Comparison of ENCODE assay signal across 8 mouse cellular contexts in the genomic region with DNA sequence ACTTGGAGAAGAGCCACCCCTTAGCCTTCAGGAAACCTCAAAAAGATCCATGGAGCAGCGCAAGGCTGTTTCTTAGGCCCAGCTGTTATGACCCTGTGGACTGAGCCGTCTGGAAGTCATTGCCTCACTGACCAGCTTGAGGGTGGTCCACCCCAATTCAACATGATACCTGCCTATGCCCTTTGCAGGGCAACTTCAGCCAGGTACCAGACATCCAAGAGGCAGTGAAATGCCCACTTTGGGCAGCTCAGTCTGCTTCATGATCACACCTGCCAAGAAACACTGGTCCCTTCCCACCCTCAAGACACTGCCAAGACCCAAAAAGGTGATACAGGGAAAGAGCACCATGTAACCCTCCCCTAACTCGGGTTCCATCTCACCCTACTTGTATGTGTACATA. TPM values are rescaled to one million over a fixed set of nuclear protein-coding genes. Genes with fewer than 3 reads are reported as not detected.
DNase-seq lines count a peak whose midpoint lies in the region; ATAC-seq and TF ChIP-seq lines count a peak whose summit lies in the region.

No protein-coding gene starts in this region.

- intact Hi-C loops in heart, postnatal 25 days (cut with DNase I) = loop anchor here (5.0 kb wide), 1 partner anchor 67 kb away; the partner anchor contains the start of gene Hmces

- H3K27ac ChIP-seq in heart, postnatal 0 days (ENCODE audit: low read depth) = no peak overlapping the region
- peak overlapping the region; percentile 87; the same call in 1 of the 2 replicates for H3K27ac ChIP-seq in embryonic facial prominence, embryonic 14.5 days (replicated peaks; ENCODE audit: low read depth, low read length)
- H3K27ac ChIP-seq in hindbrain, postnatal 0 days = peak overlapping the region; percentile 87; the same call in 1 of the 2 replicates
- peak overlapping the region; percentile 95 for H3K27ac ChIP-seq in midbrain, embryonic 15.5 days

- H3K36me3 ChIP-seq in heart, postnatal 0 days (replicated peaks; ENCODE audit: control insufficient read depth, insufficient read depth, low read length) = 0 out of 2 replicates have a peak, but pooled peaks cover 1% of the 10 kb centered on the region
- H3K36me3 ChIP-seq in embryonic facial prominence, embryonic 14.5 days (ENCODE audit: control insufficient read depth, insufficient read depth, low read length) = peaks cover 12% of the 10 kb centered on the region; the same call in 1 of the 2 replicates
- H3K36me3 ChIP-seq in hindbrain, postnatal 0 days (ENCODE audit: insufficient read depth, low read length) = peaks cover 4% of the 10 kb centered on the region; the same call in 1 of the 2 replicates
- peaks cover 10% of the 10 kb centered on the region; the same call in 1 of the 2 replicates for H3K36me3 ChIP-seq in midbrain, embryonic 15.5 days (replicated peaks)

- no peak for DNase-seq in heart, postnatal 0 days (ENCODE audit: low spot score)
- DNase-seq in heart, postnatal 25 days (ENCODE audit: low spot score) = no peak
- DNase-seq in embryonic facial prominence, embryonic 14.5 days (ENCODE audit: low spot score) = no peak
- no peak for DNase-seq in hindbrain, postnatal 0 days (ENCODE audit: low spot score)
- no peak for DNase-seq in right cerebral cortex, postnatal 36 days (ENCODE audit: low spot score in 2 of 2)

- H3K9ac ChIP-seq in heart, postnatal 0 days (replicated peaks; ENCODE audit: low read depth, low read length) = no peak overlapping the region
- H3K9ac ChIP-seq in embryonic facial prominence, embryonic 14.5 days (ENCODE audit: low read depth, low read length) = peak overlapping the region; percentile 81; the same call in 1 of the 2 replicates
- no peak overlapping the region for H3K9ac ChIP-seq in hindbrain, postnatal 0 days (replicated peaks; ENCODE audit: low read length)
- peak overlapping the region; percentile 92; the same call in 1 of the 2 replicates for H3K9ac ChIP-seq in midbrain, embryonic 15.5 days

- no peak overlapping the region for H3K4me3 ChIP-seq in heart, postnatal 0 days (ENCODE audit: low read depth, low read length)
- H3K4me3 ChIP-seq in embryonic facial prominence, embryonic 14.5 days (ENCODE audit: low read depth, low read length) = peak overlapping the region; percentile 77
- H3K4me3 ChIP-seq in hindbrain, postnatal 0 days (ENCODE audit: low read length) = peak overlapping the region; percentile 71; the same call in 1 of the 2 replicates
- H3K4me3 ChIP-seq in midbrain, embryonic 15.5 days = peak overlapping the region; percentile 99

- peak overlapping the region; percentile 97; the same call in 1 of the 2 replicates for H3K4me2 ChIP-seq in heart, postnatal 0 days (ENCODE audit: low read depth, low read length)
- H3K4me2 ChIP-seq in embryonic facial prominence, embryonic 14.5 days (ENCODE audit: low read depth, low read length) = peak overlapping the region; percentile 70
- peak overlapping the region; percentile 85 for H3K4me2 ChIP-seq in hindbrain, postnatal 0 days (ENCODE audit: low read depth, low read length)
- H3K4me2 ChIP-seq in midbrain, embryonic 15.5 days = peak overlapping the region; percentile 86

- no peak for ATAC-seq in heart, postnatal 0 days (ENCODE audit: insufficient read depth, low read depth)
- no peak for ATAC-seq in embryonic facial prominence, embryonic 14.5 days (ENCODE audit: low read depth)
- ATAC-seq in hindbrain, postnatal 0 days = no peak
- ATAC-seq in midbrain, embryonic 15.5 days (replicated peaks) = no peak
- no peak for ATAC-seq in granulocyte monocyte progenitor cell, adult 5-6 weeks (replicated peaks; ENCODE audit: poor library complexity, severe bottlenecking)
- no peak for ATAC-seq in monocyte, adult 5-6 weeks (replicated peaks; ENCODE audit: insufficient number of reproducible peaks, low FRiP score, low TSS enrichment, poor library complexity, severe bottlenecking)

- WGBS in heart, postnatal 0 days = 79% methylated on average over 3 of the region's 3 CpGs
- 72% methylated on average over 3 of the region's 3 CpGs for WGBS in embryonic facial prominence, embryonic 14.5 days
- 68% methylated on average over 3 of the region's 3 CpGs for WGBS in hindbrain, postnatal 0 days
- 73% methylated on average over 3 of the region's 3 CpGs for WGBS in midbrain, embryonic 15.5 days

- peaks cover 17% of the 10 kb centered on the region for H3K4me1 ChIP-seq in heart, postnatal 0 days (ENCODE audit: control insufficient read depth, insufficient read depth)
- H3K4me1 ChIP-seq in embryonic facial prominence, embryonic 14.5 days (ENCODE audit: control insufficient read depth, insufficient read depth, low read length) = peaks cover 8% of the 10 kb centered on the region; the same call in 1 of the 2 replicates
- peaks cover 8% of the 10 kb centered on the region; the same call in 1 of the 2 replicates for H3K4me1 ChIP-seq in hindbrain, postnatal 0 days (ENCODE audit: insufficient read depth, low read length)
- peaks cover 20% of the 10 kb centered on the region for H3K4me1 ChIP-seq in midbrain, embryonic 15.5 days

- TF ChIP-seq EP300 in heart, postnatal 0 days (IDR thresholded peaks at IDR 0.05; ENCODE audit: low read depth) = no peak

- TF ChIP-seq CTCF in heart, postnatal 0 days (IDR thresholded peaks at IDR 0.05; ENCODE audit: low read depth) = no peak
- TF ChIP-seq CTCF in hindbrain, postnatal 0 days (IDR thresholded peaks at IDR 0.05; ENCODE audit: low read depth) = no peak

- peaks cover 6% of the 10 kb centered on the region; the same call in 1 of the 2 replicates for H3K27me3 ChIP-seq in heart, postnatal 0 days (ENCODE audit: control insufficient read depth, insufficient read depth, low read length)
- no peaks in the 10 kb centered on the region for H3K27me3 ChIP-seq in embryonic facial prominence, embryonic 14.5 days (replicated peaks; ENCODE audit: control insufficient read depth, insufficient read depth, low read length)
- H3K27me3 ChIP-seq in hindbrain, postnatal 0 days (ENCODE audit: insufficient read depth, low read length) = no peaks in the 10 kb centered on the region
- H3K27me3 ChIP-seq in midbrain, embryonic 15.5 days (replicated peaks) = no peaks in the 10 kb centered on the region

- H3K9me3 ChIP-seq in heart, postnatal 0 days (replicated peaks; ENCODE audit: control insufficient read depth, low read length) = no peaks in the 10 kb centered on the region
- H3K9me3 ChIP-seq in embryonic facial prominence, embryonic 14.5 days (ENCODE audit: control insufficient read depth, low read length) = no peaks in the 10 kb centered on the region
- H3K9me3 ChIP-seq in hindbrain, postnatal 0 days (ENCODE audit: low read length) = no peaks in the 10 kb centered on the region
- no peaks in the 10 kb centered on the region for H3K9me3 ChIP-seq in midbrain, embryonic 15.5 days

RNA-seq across cellular contexts. Expression of gene H1fx, which starts 1.7 kb away (rescaled TPM):
- total RNA-seq in heart, postnatal 0 days (2014; rRNA removed; ENCODE audit: low replicate concordance) = 2.8 and 31.9 TPM in 2 replicates
- polyA plus RNA-seq in heart, postnatal 0 days (2015; fragmentation: Nextera tagmentation; extraction: Ambion mirVana) = 5.8 and 7.8 TPM in 2 replicates
- total RNA-seq in heart, postnatal 25 days (2021) = 1 to 10 TPM; 1.7 to 2.7 TPM
- polyA plus RNA-seq in embryonic facial prominence, embryonic 14.5 days (2014; fragmentation: Nextera tagmentation; extraction: Ambion mirVana) = 28.7 and 33.0 TPM in 2 replicates
- 21.9 and 58.5 TPM in 2 replicates for total RNA-seq in hindbrain, postnatal 0 days (2014; rRNA removed)
- 56.3 and 61.3 TPM in 2 replicates for polyA plus RNA-seq in hindbrain, postnatal 0 days (2015; fragmentation: Nextera tagmentation; extraction: Ambion mirVana)
- polyA plus RNA-seq in midbrain, embryonic 15.5 days (2015; fragmentation: Nextera tagmentation; extraction: Ambion mirVana) = 38.7 and 43.4 TPM in 2 replicates
- 1.4 and 4.9 TPM in 2 replicates for total RNA-seq in granulocyte monocyte progenitor cell, adult 5-6 weeks (2014; fragmentation: Nextera tagmentation)
- 0.78 and 2.7 TPM in 2 replicates for total RNA-seq in granulocyte monocyte progenitor cell, adult 5-6 weeks (2017)
- not detected in 3 replicates for total RNA-seq in monocyte, adult 5-6 weeks (2017)

Comparison
In these comparisons a context has a peak if more than half of its experiments do, and no peak if none do; other contexts are left out.
1. H3K9ac ChIP-seq: peak in embryonic facial prominence, embryonic 14.5 days (single experiment) and midbrain, embryonic 15.5 days (single experiment); none in heart, postnatal 0 days (single experiment) and hindbrain, postnatal 0 days (single experiment).
2. Peak in every context shown above with its lines, with median percentiles within 50 percentile points of each other: H3K4me2 ChIP-seq.